Mouse (Mus musculus) myocyte (in vitro differentiated cells): ENCODE measurements around the gene Ptpn12. TPM values are rescaled to one million over a fixed set of nuclear protein-coding genes. Genes with fewer than 3 reads are reported as not detected.

Experiments
- H3K27me3 ChIP-seq: one replicate; pipeline ENCODE4 v1.6.1; 2011; ENCODE audit not compliant: control insufficient read depth, insufficient read depth, insufficient read length
- H3K36me3 ChIP-seq: one replicate; pipeline ENCODE4 v1.6.1; 2011; ENCODE audit not compliant: control insufficient read depth, insufficient read depth
- H3K4me2 ChIP-seq: one replicate; pipeline ENCODE4 v1.6.1; 2011; ENCODE audit warnings: low read depth, control low read depth
- H3K4me3 ChIP-seq: one replicate; pipeline ENCODE4 v1.5.1; 2011; ENCODE audit warnings: mild to moderate bottlenecking, control low read depth, moderate library complexity
- H3K79me2 ChIP-seq: one replicate; pipeline ENCODE4 v1.6.1; 2011; ENCODE audit not compliant: control insufficient read depth, insufficient read depth
- H3ac ChIP-seq: one replicate; pipeline ENCODE4 v1.6.1; 2011; ENCODE audit not compliant: control insufficient read depth, insufficient read length
- CEBPB ChIP-seq: IDR thresholded peaks from 2 replicates; pipeline ENCODE4 v1.6.1; 2011; ENCODE audit warnings: mild to moderate bottlenecking, moderate library complexity; ENCODE audit not compliant: poor library complexity, insufficient read depth, severe bottlenecking
- E2F4 ChIP-seq: IDR thresholded peaks from one replicate; pipeline ENCODE4 v1.6.1; 2011; ENCODE audit warnings: mild to moderate bottlenecking, control low read depth, moderate library complexity; ENCODE audit not compliant: insufficient read depth
- MAX ChIP-seq: IDR thresholded peaks from one replicate; pipeline ENCODE4 v1.6.1; 2011; ENCODE audit warnings: low read depth, mild to moderate bottlenecking, control low read depth
- MYOD1 ChIP-seq, 3 experiments: IDR thresholded peaks; one replicate each; pipeline ENCODE4 v1.6.1; 2011; ENCODE audit warnings: control low read depth in 2 of 3, low read depth in 2 of 3, mild to moderate bottlenecking in 2 of 3, moderate library complexity in 1 of 3; ENCODE audit not compliant: insufficient read length in 2 of 3, control insufficient read depth in 1 of 3
- MYOG ChIP-seq, 3 experiments: IDR thresholded peaks; one replicate each; pipeline ENCODE4 v1.6.1; 2011; ENCODE audit warnings: control low read depth in 2 of 3, low read depth in 2 of 3, mild to moderate bottlenecking in 2 of 3; ENCODE audit not compliant: insufficient read length in 2 of 3, control insufficient read depth in 1 of 3, insufficient read depth in 1 of 3
- POLR2A ChIP-seq: IDR thresholded peaks from one replicate; pipeline ENCODE4 v1.6.1; 2011; ENCODE audit warnings: low read depth, mild to moderate bottlenecking, control low read depth, moderate library complexity; ENCODE audit not compliant: insufficient read length
- POLR2AphosphoS2 ChIP-seq: IDR thresholded peaks from one replicate; pipeline ENCODE4 v1.6.1; 2011; ENCODE audit warnings: low read depth, control low read depth; ENCODE audit not compliant: insufficient read length
- REST ChIP-seq: IDR thresholded peaks from one replicate; pipeline ENCODE4 v1.6.1; 2011; ENCODE audit warnings: mild to moderate bottlenecking, control low read depth, moderate library complexity; ENCODE audit not compliant: insufficient read depth, insufficient read length
- SRF ChIP-seq: IDR thresholded peaks from one replicate; pipeline ENCODE4 v1.6.1; 2011; ENCODE audit warnings: low read depth; ENCODE audit not compliant: control insufficient read depth, insufficient read length
- TCF12 ChIP-seq: IDR thresholded peaks from one replicate; pipeline ENCODE4 v1.6.1; 2011; ENCODE audit warnings: mild to moderate bottlenecking, control low read depth; ENCODE audit not compliant: poor library complexity, insufficient read depth, severe bottlenecking
- TCF3 ChIP-seq: IDR thresholded peaks from one replicate; pipeline ENCODE4 v1.6.1; 2011; ENCODE audit warnings: low read depth, control low read depth; ENCODE audit not compliant: insufficient read length
- USF1 ChIP-seq: IDR thresholded peaks from one replicate; pipeline ENCODE4 v1.6.1; 2011; ENCODE audit warnings: low read depth, mild to moderate bottlenecking, control low read depth, moderate library complexity
- polyA plus RNA-seq: library from polyadenylated mRNA; unstranded; fragments of >200 nt; fragmentation: generic; extraction: Trizol; gene quantifications from one replicate; pipeline ENCODE4 v1.2.1, GENCODE M21; 2012; ENCODE audit warnings: missing spikeins

The Ptpn12 gene
- polyA plus RNA-seq, 1 experiment = 23.2 TPM

GRCm38 (mm10) chr5:20951666-20952281 lies 103.9 kb downstream of the Ptpn12 start:
- H3K36me3 ChIP-seq = no peaks in the 10 kb centered on the region
- no peak for TF ChIP-seq TCF12
- TF ChIP-seq REST = no peak
- no peak for TF ChIP-seq TCF3
- peak; percentile 78 for TF ChIP-seq POLR2A
- TF ChIP-seq MAX = no peak
- peak; percentile 38 for TF ChIP-seq POLR2AphosphoS2
- TF ChIP-seq MYOG (IDR thresholded peaks at IDR 0.05; ENCODE audit: control insufficient read depth in 1 of 3, insufficient read depth in 1 of 3, insufficient read length in 2 of 3, low read depth in 2 of 3) = no peak
- no peak for TF ChIP-seq MYOD1 (IDR thresholded peaks at IDR 0.05; ENCODE audit: control insufficient read depth in 1 of 3, insufficient read length in 2 of 3, low read depth in 2 of 3)
- no peak for TF ChIP-seq SRF
- TF ChIP-seq USF1 = no peak
- no peak for TF ChIP-seq E2F4
- no peak for TF ChIP-seq CEBPB
- H3K27me3 ChIP-seq = no peaks in the 10 kb centered on the region
- peak overlapping the region; percentile 90 for H3K4me3 ChIP-seq
- H3K79me2 ChIP-seq = peaks cover 54% of the 10 kb centered on the region
- peak overlapping the region; percentile 77 for H3K4me2 ChIP-seq
- peak overlapping the region; percentile 69 for H3ac ChIP-seq

DNA sequence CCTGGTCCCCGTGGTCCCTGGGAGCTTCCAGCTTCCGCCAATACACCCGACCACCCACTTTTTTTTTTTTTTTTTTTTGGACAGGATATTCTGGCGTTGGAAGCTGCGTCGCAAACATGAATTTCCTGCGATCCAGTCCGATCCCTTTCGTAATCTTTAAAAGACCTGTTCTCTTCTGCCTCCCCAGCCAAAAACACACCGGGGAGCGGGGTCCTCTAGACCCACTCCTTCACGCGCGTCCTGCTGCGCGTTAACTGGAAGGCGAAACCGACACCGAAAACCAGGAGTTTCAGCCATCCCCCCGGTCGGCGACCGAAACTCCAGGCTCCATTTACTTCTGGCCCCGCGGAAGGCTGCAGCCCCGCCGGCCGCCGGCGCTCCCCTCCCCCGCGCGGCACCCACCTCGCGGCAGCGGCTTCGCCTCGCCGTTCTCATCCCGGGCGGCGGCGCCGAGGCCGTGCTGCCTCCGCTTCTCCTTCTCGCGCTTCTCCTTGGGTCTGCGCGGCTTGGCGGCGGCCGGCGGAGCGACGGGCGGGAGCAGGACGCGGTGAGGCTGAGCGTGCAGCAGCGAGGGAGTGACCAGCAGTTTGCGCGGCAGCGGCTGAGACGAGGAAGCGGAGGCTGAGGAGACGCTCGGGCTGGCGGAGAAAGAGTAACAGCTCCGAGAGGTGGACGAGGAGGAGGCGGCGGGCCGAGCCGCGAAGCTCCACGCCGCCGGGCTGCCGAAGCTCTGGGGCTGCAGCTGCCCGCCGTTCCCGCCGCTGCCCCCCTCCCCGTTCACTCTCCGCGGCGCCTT lies 104.7 kb downstream of the Ptpn12 start:
- peaks cover 62% of the 10 kb centered on the region for H3K79me2 ChIP-seq
- peak overlapping the region; percentile 69 for H3ac ChIP-seq
- H3K4me3 ChIP-seq = peak overlapping the region; percentile 90
- TF ChIP-seq MYOG (IDR thresholded peaks at IDR 0.05; ENCODE audit: control insufficient read depth in 1 of 3, insufficient read depth in 1 of 3, insufficient read length in 2 of 3, low read depth in 2 of 3) (peak in 1 of 3 experiments; percentile 8), REST (no peak)
- H3K4me2 ChIP-seq = peak overlapping the region; percentile 90
- H3K36me3 ChIP-seq = no peaks in the 10 kb centered on the region
- no peaks in the 10 kb centered on the region for H3K27me3 ChIP-seq

- no peak for TF ChIP-seq E2F4
- TF ChIP-seq SRF = no peak
- TF ChIP-seq TCF12 = no peak
- TF ChIP-seq USF1 = no peak
- no peak for TF ChIP-seq CEBPB
- no peak for TF ChIP-seq REST
- no peak for TF ChIP-seq POLR2A
- TF ChIP-seq TCF3 = no peak
- TF ChIP-seq MYOG (IDR thresholded peaks at IDR 0.05; ENCODE audit: control insufficient read depth in 1 of 3, insufficient read depth in 1 of 3, insufficient read length in 2 of 3, low read depth in 2 of 3) = no peak
- no peak for TF ChIP-seq POLR2AphosphoS2
- no peak for TF ChIP-seq MYOD1 (IDR thresholded peaks at IDR 0.05; ENCODE audit: control insufficient read depth in 1 of 3, insufficient read length in 2 of 3, low read depth in 2 of 3)
- no peak for TF ChIP-seq MAX
- peak overlapping the region; percentile 69 for H3ac ChIP-seq
- H3K27me3 ChIP-seq = no peaks in the 10 kb centered on the region
- peak overlapping the region; percentile 90 for H3K4me3 ChIP-seq
- H3K79me2 ChIP-seq = peaks cover 67% of the 10 kb centered on the region
- no peaks in the 10 kb centered on the region for H3K36me3 ChIP-seq
- H3K4me2 ChIP-seq = peak overlapping the region; percentile 90
Measured at GRCm38 (mm10) chr5:20950516-20950854, 105.2 kb downstream of the Ptpn12 start.

DNA sequence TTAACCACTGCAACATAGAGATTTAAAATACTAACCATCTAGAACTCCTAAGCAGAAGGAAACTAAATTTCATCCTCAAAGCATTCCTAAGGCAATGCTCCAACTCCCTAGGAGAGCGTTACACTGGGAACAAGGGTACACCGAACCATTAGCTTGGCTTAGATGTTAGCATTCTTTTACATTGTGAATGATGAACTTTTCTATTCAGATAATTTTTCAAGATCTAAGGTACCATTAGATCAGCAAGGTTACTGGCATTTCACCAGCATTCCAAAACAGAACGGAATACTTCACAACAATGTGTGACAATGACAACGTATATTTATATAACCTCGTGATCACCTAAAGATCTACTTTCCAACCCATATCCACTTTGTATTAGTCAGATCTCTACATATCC lies 105.6 kb downstream of the Ptpn12 start:
- no peak for TF ChIP-seq POLR2AphosphoS2
- TF ChIP-seq POLR2A = no peak
- no peak for TF ChIP-seq TCF3
- no peak for TF ChIP-seq TCF12
- no peak for TF ChIP-seq CEBPB
- no peak for TF ChIP-seq MAX
- no peak for TF ChIP-seq REST
- no peak for TF ChIP-seq SRF
- TF ChIP-seq MYOD1 (IDR thresholded peaks at IDR 0.05; ENCODE audit: control insufficient read depth in 1 of 3, insufficient read length in 2 of 3, low read depth in 2 of 3) = no peak
- no peak for TF ChIP-seq E2F4
- no peak for TF ChIP-seq MYOG (IDR thresholded peaks at IDR 0.05; ENCODE audit: control insufficient read depth in 1 of 3, insufficient read depth in 1 of 3, insufficient read length in 2 of 3, low read depth in 2 of 3)
- no peak for TF ChIP-seq USF1
- H3ac ChIP-seq = no peak overlapping the region
- no peaks in the 10 kb centered on the region for H3K27me3 ChIP-seq
- H3K79me2 ChIP-seq = peaks cover 70% of the 10 kb centered on the region
- H3K4me3 ChIP-seq = peak overlapping the region; percentile 90
- no peaks in the 10 kb centered on the region for H3K36me3 ChIP-seq
- H3K4me2 ChIP-seq = peak overlapping the region; percentile 90
